Mouse (Mus musculus): ENCODE measurements around the gene Rbm42. TPM values are rescaled to one million over a fixed set of nuclear protein-coding genes. Genes with fewer than 3 reads are reported as not detected.
A peak's percentile ranks its signal among the peaks of the same experiment; 100 is the strongest.

Gene Rbm42
- 106 and 110 TPM in 2 replicates for polyA plus RNA-seq (2015; fragmentation: Nextera tagmentation; extraction: Ambion mirVana)

- H3K27me3 ChIP-seq (ENCODE audit: control insufficient read depth, insufficient read depth, low read depth, low read length), result no peaks in the 10 kb centered on the region
- H3K4me2 ChIP-seq (ENCODE audit: low read depth, low read length), result peak within 1 kb of the TSS; percentile 68
- no peaks in the 10 kb centered on the region for H3K9me3 ChIP-seq (ENCODE audit: control insufficient read depth, low read length)
- peaks cover 29% of the 10 kb centered on the region for H3K36me3 ChIP-seq (ENCODE audit: control insufficient read depth, insufficient read depth, low read length)
- H3K4me3 ChIP-seq (ENCODE audit: low read length), result peak within 1 kb of the TSS; percentile 83
- peak; percentile 100 for ATAC-seq (ENCODE audit: low read depth)
- H3K4me1 ChIP-seq (replicated peaks; ENCODE audit: control insufficient read depth, insufficient read depth, low read length), result peaks cover 5% of the 10 kb centered on the region; the same call in 1 of the 2 replicates
- H3K9ac ChIP-seq (ENCODE audit: low read length), result peak within 1 kb of the TSS; percentile 89
- 1% methylated on average over 59 of the region's 59 CpGs for WGBS
- peak within 1 kb of the TSS; percentile 50 for H3K27ac ChIP-seq (ENCODE audit: low read length)
Measured at GRCm38 (mm10) chr7:30649591-30650540, at the start of gene Rbm42. Gene Rbm42 (minus strand): TSS chr7:30650317.

DNA sequence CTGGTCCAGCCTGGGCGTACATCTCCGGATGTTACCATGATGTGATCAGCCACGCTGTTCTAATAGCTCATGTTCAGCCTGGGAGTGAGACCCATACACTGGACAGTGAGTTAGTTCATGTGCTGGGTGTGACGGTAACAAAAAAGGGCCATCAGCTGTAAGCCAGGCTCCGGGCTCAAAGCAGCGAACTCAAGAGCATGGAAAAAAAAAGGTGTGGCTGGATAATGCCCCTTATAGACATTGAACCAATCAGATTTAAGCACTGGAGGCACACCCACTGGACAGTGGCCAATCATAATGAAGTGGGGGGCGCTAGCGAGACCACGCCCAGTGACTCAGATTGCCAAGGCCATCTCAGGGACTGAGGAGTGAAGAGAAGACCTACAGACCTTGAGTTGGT, 48.5 kb upstream of the Rbm42 start, which contains the start of gene 2200002J24Rik:
Gene 2200002J24Rik, plus strand, starts transcription at position 338 of the 400 bp plus-strand sequence.
- WGBS, result 39% methylated on average over 9 of the region's 9 CpGs
- peak; percentile 31; the same call in 1 of the 2 replicates for ATAC-seq (ENCODE audit: low read depth)

GRCm38 (mm10) chr7:30698101-30698500, 48.0 kb upstream of the Rbm42 start:
- Histone ChIP-seq H3K4me2 (ENCODE audit: low read depth, low read length) (no peak overlapping the region), H3K9me3 (ENCODE audit: control insufficient read depth, low read length) (no peaks in the 10 kb centered on the region), H3K4me1 (replicated peaks; ENCODE audit: control insufficient read depth, insufficient read depth, low read length) (peaks cover 10% of the 10 kb centered on the region), H3K27ac (ENCODE audit: low read length) (peak overlapping the region; percentile 31; the same call in 1 of the 2 replicates), H3K9ac (ENCODE audit: low read length) (no peak overlapping the region), H3K27me3 (ENCODE audit: control insufficient read depth, insufficient read depth, low read depth, low read length) (no peaks in the 10 kb centered on the region), H3K36me3 (ENCODE audit: control insufficient read depth, insufficient read depth, low read length) (no peaks in the 10 kb centered on the region), H3K4me3 (ENCODE audit: low read length) (no peak overlapping the region)
- no peak for ATAC-seq (ENCODE audit: low read depth)
- WGBS, result 44% methylated on average over 5 of the region's 5 CpGs

More for the DNA sequence above, 48.5 kb upstream of the Rbm42 start, which contains the start of gene 2200002J24Rik:
- Histone ChIP-seq H3K4me2 (ENCODE audit: low read depth, low read length) (no peak within 1 kb of the TSS), H3K36me3 (ENCODE audit: control insufficient read depth, insufficient read depth, low read length) (no peaks in the 10 kb centered on the region), H3K4me3 (ENCODE audit: low read length) (no peak within 1 kb of the TSS), H3K4me1 (replicated peaks; ENCODE audit: control insufficient read depth, insufficient read depth, low read length) (peaks cover 10% of the 10 kb centered on the region), H3K27me3 (ENCODE audit: control insufficient read depth, insufficient read depth, low read depth, low read length) (no peaks in the 10 kb centered on the region), H3K9ac (ENCODE audit: low read length) (no peak within 1 kb of the TSS), H3K9me3 (ENCODE audit: control insufficient read depth, low read length) (no peaks in the 10 kb centered on the region), H3K27ac (ENCODE audit: low read length) (peak within 1 kb of the TSS; percentile 31; the same call in 1 of the 2 replicates)

GRCm38 (mm10) chr7:30688325-30688724, 38.2 kb upstream of the Rbm42 start:
- Histone ChIP-seq H3K4me1 (replicated peaks; ENCODE audit: control insufficient read depth, insufficient read depth, low read length) (no peaks in the 10 kb centered on the region), H3K9ac (ENCODE audit: low read length) (no peak overlapping the region), H3K36me3 (ENCODE audit: control insufficient read depth, insufficient read depth, low read length) (no peaks in the 10 kb centered on the region), H3K27ac (ENCODE audit: low read length) (0 out of 2 replicates have a peak overlapping the region, but pooled peaks have one; percentile 37), H3K4me3 (ENCODE audit: low read length) (no peak overlapping the region), H3K9me3 (ENCODE audit: control insufficient read depth, low read length) (no peaks in the 10 kb centered on the region), H3K4me2 (ENCODE audit: low read depth, low read length) (no peak overlapping the region), H3K27me3 (ENCODE audit: control insufficient read depth, insufficient read depth, low read depth, low read length) (no peaks in the 10 kb centered on the region)
- peak; percentile 43; the same call in 1 of the 2 replicates for ATAC-seq (ENCODE audit: low read depth)
- WGBS, result 53% methylated on average over 6 of the region's 6 CpGs

- H3K27me3 ChIP-seq (ENCODE audit: control insufficient read depth, insufficient read depth, low read depth, low read length), result no peaks in the 10 kb centered on the region
- 61% methylated on average over 2 of the region's 2 CpGs for WGBS
- H3K27ac ChIP-seq (ENCODE audit: low read length), result no peak overlapping the region
- no peaks in the 10 kb centered on the region for H3K36me3 ChIP-seq (ENCODE audit: control insufficient read depth, insufficient read depth, low read length)
- no peak overlapping the region for H3K9ac ChIP-seq (ENCODE audit: low read length)
- ATAC-seq (ENCODE audit: low read depth), result no peak
- no peaks in the 10 kb centered on the region for H3K4me1 ChIP-seq (replicated peaks; ENCODE audit: control insufficient read depth, insufficient read depth, low read length)
- no peaks in the 10 kb centered on the region for H3K9me3 ChIP-seq (ENCODE audit: control insufficient read depth, low read length)
- no peak overlapping the region for H3K4me3 ChIP-seq (ENCODE audit: low read length)
- no peak overlapping the region for H3K4me2 ChIP-seq (ENCODE audit: low read depth, low read length)
Measured at GRCm38 (mm10) chr7:30683425-30683824, 33.3 kb upstream of the Rbm42 start.

GRCm38 (mm10) chr7:30681897-30682296, 31.8 kb upstream of the Rbm42 start:
- no peaks in the 10 kb centered on the region for H3K4me1 ChIP-seq (replicated peaks; ENCODE audit: control insufficient read depth, insufficient read depth, low read length)
- no peaks in the 10 kb centered on the region for H3K27me3 ChIP-seq (ENCODE audit: control insufficient read depth, insufficient read depth, low read depth, low read length)
- WGBS, result 45% methylated on average over 5 of the region's 5 CpGs
- H3K9ac ChIP-seq (ENCODE audit: low read length), result no peak overlapping the region
- no peak for ATAC-seq (ENCODE audit: low read depth)
- no peak overlapping the region for H3K4me3 ChIP-seq (ENCODE audit: low read length)
- no peak overlapping the region for H3K27ac ChIP-seq (ENCODE audit: low read length)
- H3K36me3 ChIP-seq (ENCODE audit: control insufficient read depth, insufficient read depth, low read length), result no peaks in the 10 kb centered on the region
- H3K9me3 ChIP-seq (ENCODE audit: control insufficient read depth, low read length), result no peaks in the 10 kb centered on the region
- no peak overlapping the region for H3K4me2 ChIP-seq (ENCODE audit: low read depth, low read length)

DNA sequence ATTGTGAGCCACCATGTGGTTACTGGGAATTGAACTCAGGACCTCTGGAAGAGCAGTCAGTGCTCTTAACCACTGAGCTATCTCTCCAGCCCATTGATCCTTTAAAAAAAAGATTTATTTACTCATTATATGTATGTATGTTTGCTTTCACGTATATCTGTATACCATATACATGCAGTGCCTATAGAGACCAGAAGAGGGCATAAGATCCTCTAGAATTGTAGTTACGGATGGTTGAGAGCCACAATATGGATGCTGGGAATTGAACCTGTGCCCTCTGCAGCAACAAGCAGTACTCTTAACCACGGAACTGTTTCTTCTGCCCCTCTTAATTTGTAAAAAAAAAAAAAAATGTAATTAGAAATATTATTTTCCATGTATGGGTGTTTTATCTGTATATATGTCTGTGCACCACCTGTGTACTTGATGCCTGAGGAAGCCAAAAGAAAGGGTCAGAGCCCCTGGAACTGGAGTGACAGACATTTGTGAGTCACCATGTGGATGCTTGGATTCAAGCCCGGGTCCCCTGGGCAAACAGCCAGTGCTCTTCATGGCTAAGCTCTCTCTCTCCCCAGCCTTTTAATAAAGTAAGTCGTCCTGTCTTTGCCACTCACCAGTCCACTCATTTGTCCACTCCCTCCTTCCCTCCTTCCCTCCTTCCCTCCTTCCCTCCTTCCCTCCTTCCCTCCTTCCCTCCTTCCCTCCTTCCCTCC, 28.3 kb upstream of the Rbm42 start:
- H3K4me3 ChIP-seq (ENCODE audit: low read length), result no peak overlapping the region
- no peak overlapping the region for H3K4me2 ChIP-seq (ENCODE audit: low read depth, low read length)
- 0 out of 2 replicates have a peak, but pooled peaks have one; percentile 41 for ATAC-seq (ENCODE audit: low read depth)
- no peaks in the 10 kb centered on the region for H3K36me3 ChIP-seq (ENCODE audit: control insufficient read depth, insufficient read depth, low read length)
- no peaks in the 10 kb centered on the region for H3K9me3 ChIP-seq (ENCODE audit: control insufficient read depth, low read length)
- 55% methylated on average over 5 of the region's 5 CpGs for WGBS
- H3K27me3 ChIP-seq (ENCODE audit: control insufficient read depth, insufficient read depth, low read depth, low read length), result no peaks in the 10 kb centered on the region
- H3K4me1 ChIP-seq (replicated peaks; ENCODE audit: control insufficient read depth, insufficient read depth, low read length), result no peaks in the 10 kb centered on the region
- no peak overlapping the region for H3K9ac ChIP-seq (ENCODE audit: low read length)
- H3K27ac ChIP-seq (ENCODE audit: low read length), result no peak overlapping the region

DNA sequence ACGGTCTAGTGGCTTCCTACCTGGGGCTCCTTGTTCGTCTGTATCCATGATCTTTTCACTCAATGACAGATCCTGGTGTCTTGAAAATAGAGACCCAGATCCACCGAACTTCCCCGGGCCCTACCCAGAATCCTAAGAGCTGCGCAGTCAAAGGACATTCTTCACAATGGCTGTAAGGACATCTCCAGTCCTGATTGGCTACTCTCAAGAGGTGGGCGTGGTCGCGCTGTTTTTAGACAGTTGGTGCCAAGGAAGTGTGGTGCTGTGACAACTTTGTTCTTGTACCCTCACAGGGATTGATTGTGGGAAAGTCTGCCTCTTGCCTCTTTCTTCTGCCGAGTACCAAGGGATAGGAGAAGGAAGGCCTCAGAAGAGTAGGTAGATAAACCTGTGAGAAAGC, 21.4 kb upstream of the Rbm42 start, which contains the start of gene Pmis2:
Gene Pmis2, minus strand, starts transcription at position 126 of the 400 bp plus-strand sequence.
- H3K4me2 ChIP-seq (ENCODE audit: low read depth, low read length), result no peak within 1 kb of the TSS
- no peak within 1 kb of the TSS for H3K4me3 ChIP-seq (ENCODE audit: low read length)
- no peak for ATAC-seq (ENCODE audit: low read depth)
- no peaks in the 10 kb centered on the region for H3K27me3 ChIP-seq (ENCODE audit: control insufficient read depth, insufficient read depth, low read depth, low read length)
- H3K9ac ChIP-seq (ENCODE audit: low read length), result no peak within 1 kb of the TSS
- no peak within 1 kb of the TSS for H3K27ac ChIP-seq (ENCODE audit: low read length)
- H3K9me3 ChIP-seq (ENCODE audit: control insufficient read depth, low read length), result no peaks in the 10 kb centered on the region
- H3K36me3 ChIP-seq (ENCODE audit: control insufficient read depth, insufficient read depth, low read length), result no peaks in the 10 kb centered on the region
- no peaks in the 10 kb centered on the region for H3K4me1 ChIP-seq (replicated peaks; ENCODE audit: control insufficient read depth, insufficient read depth, low read length)
- 65% methylated on average over 9 of the region's 9 CpGs for WGBS

GRCm38 (mm10) chr7:30669229-30669628, 19.1 kb upstream of the Rbm42 start:
- Histone ChIP-seq H3K36me3 (ENCODE audit: control insufficient read depth, insufficient read depth, low read length) (no peaks in the 10 kb centered on the region), H3K4me1 (replicated peaks; ENCODE audit: control insufficient read depth, insufficient read depth, low read length) (peaks cover 5% of the 10 kb centered on the region), H3K4me3 (ENCODE audit: low read length) (no peak overlapping the region), H3K9me3 (ENCODE audit: control insufficient read depth, low read length) (no peaks in the 10 kb centered on the region), H3K27ac (ENCODE audit: low read length) (no peak overlapping the region), H3K27me3 (ENCODE audit: control insufficient read depth, insufficient read depth, low read depth, low read length) (no peaks in the 10 kb centered on the region), H3K4me2 (ENCODE audit: low read depth, low read length) (no peak overlapping the region), H3K9ac (ENCODE audit: low read length) (no peak overlapping the region)
- ATAC-seq (ENCODE audit: low read depth), result no peak
- 37% methylated on average over 3 of the region's 3 CpGs for WGBS
